Mouse (Mus musculus): ENCODE results near the gene Zyg11a.
A peak's percentile ranks its signal among the peaks of the same experiment; 100 is the strongest.
"Not testable (repeated sequence)": the region's sequence is repeated elsewhere in the genome, so short reads cannot be mapped to it uniquely, and the experiment has no call there.

Zyg11a gene

DNA sequence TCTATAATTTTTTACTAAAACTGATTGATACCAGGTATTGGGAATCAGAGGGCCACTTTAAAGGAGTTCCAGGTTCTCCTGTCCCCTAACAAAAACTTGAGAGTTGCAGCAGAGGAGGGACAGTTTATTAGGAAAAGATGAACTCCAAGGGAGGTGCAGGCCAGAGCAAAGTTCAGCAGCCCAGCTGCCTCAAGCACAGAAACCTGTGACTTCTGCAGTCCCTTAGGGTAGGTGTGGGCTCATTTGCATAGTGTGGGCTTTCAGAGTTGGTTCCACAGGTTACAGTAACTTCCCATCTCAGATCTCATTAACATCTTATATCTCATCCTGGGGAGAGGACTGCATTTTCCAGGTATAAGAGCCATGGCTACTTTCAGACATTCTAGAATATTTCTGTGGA is 74.1 kb downstream of the Zyg11a start:
- peak; percentile 59 for DNase-seq

DNA sequence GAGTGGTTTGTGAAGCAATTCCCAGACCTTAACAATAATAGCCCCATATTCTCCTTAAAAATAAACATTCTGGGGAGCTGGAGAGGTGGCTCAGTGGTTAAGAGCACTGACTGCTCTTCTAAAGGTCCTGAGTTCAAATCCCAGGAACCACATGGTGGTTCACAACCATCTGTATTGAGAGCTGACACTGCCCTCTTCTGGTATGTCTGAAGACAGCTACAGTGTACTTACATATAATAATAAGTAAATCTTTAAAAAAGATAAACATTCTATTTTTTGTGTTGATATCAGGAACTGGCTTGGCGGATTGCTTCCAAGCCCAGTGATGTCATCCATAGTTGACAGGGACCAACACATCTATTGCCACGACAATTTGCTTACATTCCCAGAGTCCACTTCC is 74.7 kb downstream of the Zyg11a start:
- not testable (repeated sequence) for DNase-seq

DNA sequence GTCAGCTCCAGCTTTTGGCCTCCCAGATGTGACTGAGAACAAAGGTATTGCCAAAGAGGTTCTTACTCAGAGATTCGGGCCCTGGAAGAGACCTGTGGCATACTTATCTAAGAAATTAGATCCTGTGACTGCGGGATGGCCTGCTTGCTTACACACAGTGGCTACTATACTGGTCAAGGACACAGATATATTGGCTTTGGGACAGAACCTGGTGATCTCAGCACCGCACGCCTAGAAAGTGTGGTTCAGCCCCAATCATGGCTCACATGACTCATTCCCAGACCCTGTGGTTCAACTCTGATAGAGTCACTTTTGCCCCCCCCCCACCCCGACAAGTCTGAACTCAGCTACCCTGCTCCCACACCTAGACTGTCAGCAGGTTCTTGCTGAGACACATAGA is 80.9 kb downstream of the Zyg11a start:
- DNase-seq: no peak

All from kidney, postnatal 10 days (tissue).